Mouse (Mus musculus): ENCODE results near the gene Pawr. TPM values are rescaled to one million over a fixed set of nuclear protein-coding genes. Genes with fewer than 3 reads are reported as not detected.
"Not testable (repeated sequence)": the region's sequence is repeated elsewhere in the genome, so short reads cannot be mapped to it uniquely, and the experiment has no call there.

Gene Pawr
- polyA plus RNA-seq, 1 experiment from 2014 or later, result 10.5 TPM

- H3K36me3 ChIP-seq, result 0 out of 2 replicates have a peak, but pooled peaks cover 13% of the 10 kb centered on the region
- H3K27me3 ChIP-seq (ENCODE audit: insufficient read depth, poor library complexity, severe bottlenecking), result no peaks in the 10 kb centered on the region
- no peaks in the 10 kb centered on the region for H3K4me1 ChIP-seq (replicated peaks)
- H3K27ac ChIP-seq, result no peak overlapping the region
- no peaks in the 10 kb centered on the region for H3K9me3 ChIP-seq
- H3K4me3 ChIP-seq, result no peak overlapping the region
- 90% methylated on average over 12 of the region's 12 CpGs for WGBS
- DNase-seq (ENCODE audit: low spot score), result no peak
Measured at GRCm38 (mm10) chr10:108406798-108407754, 75.2 kb downstream of the Pawr start.

GRCm38 (mm10) chr10:108408025-108408424, 76.1 kb downstream of the Pawr start:
- Histone ChIP-seq H3K36me3 (0 out of 2 replicates have a peak, but pooled peaks cover 17% of the 10 kb centered on the region), H3K4me1 (replicated peaks) (no peaks in the 10 kb centered on the region), H3K9me3 (no peaks in the 10 kb centered on the region), H3K27ac (no peak overlapping the region), H3K4me3 (no peak overlapping the region), H3K27me3 (ENCODE audit: insufficient read depth, poor library complexity, severe bottlenecking) (no peaks in the 10 kb centered on the region)
- 87% methylated on average over 5 of the region's 5 CpGs for WGBS
- DNase-seq (ENCODE audit: low spot score), result no peak

- 85% methylated on average over 6 of the region's 6 CpGs for WGBS
- H3K27ac ChIP-seq, result no peak overlapping the region
- no peak for DNase-seq (ENCODE audit: low spot score)
- H3K9me3 ChIP-seq, result no peaks in the 10 kb centered on the region
- no peak overlapping the region for H3K4me3 ChIP-seq
- H3K4me1 ChIP-seq (replicated peaks), result no peaks in the 10 kb centered on the region
- H3K36me3 ChIP-seq, result 0 out of 2 replicates have a peak, but pooled peaks cover 17% of the 10 kb centered on the region
- no peaks in the 10 kb centered on the region for H3K27me3 ChIP-seq (ENCODE audit: insufficient read depth, poor library complexity, severe bottlenecking)
Measured at GRCm38 (mm10) chr10:108408437-108408836, 76.5 kb downstream of the Pawr start.

- Histone ChIP-seq H3K27ac (no peak overlapping the region), H3K4me3 (no peak overlapping the region), H3K36me3 (0 out of 2 replicates have a peak, but pooled peaks cover 17% of the 10 kb centered on the region), H3K4me1 (replicated peaks) (no peaks in the 10 kb centered on the region), H3K9me3 (no peaks in the 10 kb centered on the region), H3K27me3 (ENCODE audit: insufficient read depth, poor library complexity, severe bottlenecking) (no peaks in the 10 kb centered on the region)
- no peak for DNase-seq (ENCODE audit: low spot score)
- 84% methylated on average over 6 of the region's 6 CpGs for WGBS
Measured at GRCm38 (mm10) chr10:108408986-108409385, 77.1 kb downstream of the Pawr start.

- Histone ChIP-seq H3K4me1 (replicated peaks) (no peaks in the 10 kb centered on the region), H3K36me3 (0 out of 2 replicates have a peak, but pooled peaks cover 17% of the 10 kb centered on the region), H3K9me3 (no peaks in the 10 kb centered on the region), H3K4me3 (no peak overlapping the region), H3K27ac (no peak overlapping the region), H3K27me3 (ENCODE audit: insufficient read depth, poor library complexity, severe bottlenecking) (no peaks in the 10 kb centered on the region)
- DNase-seq (ENCODE audit: low spot score), result no peak
- 91% methylated on average over 6 of the region's 6 CpGs for WGBS
Measured at GRCm38 (mm10) chr10:108409529-108409928, 77.6 kb downstream of the Pawr start.

GRCm38 (mm10) chr10:108414936-108415635, 83.2 kb downstream of the Pawr start:
- 91% methylated on average over 14 of the region's 14 CpGs for WGBS
- Histone ChIP-seq H3K4me3 (no peak overlapping the region), H3K27me3 (ENCODE audit: insufficient read depth, poor library complexity, severe bottlenecking) (no peaks in the 10 kb centered on the region), H3K9me3 (no peaks in the 10 kb centered on the region), H3K36me3 (peaks cover 25% of the 10 kb centered on the region), H3K27ac (no peak overlapping the region), H3K4me1 (replicated peaks) (no peaks in the 10 kb centered on the region)
- DNase-seq (ENCODE audit: low spot score), result no peak

GRCm38 (mm10) chr10:108417448-108417847, 85.5 kb downstream of the Pawr start:
- Histone ChIP-seq H3K27me3 (ENCODE audit: insufficient read depth, poor library complexity, severe bottlenecking) (no peaks in the 10 kb centered on the region), H3K36me3 (peaks cover 11% of the 10 kb centered on the region), H3K27ac (no peak overlapping the region), H3K9me3 (no peaks in the 10 kb centered on the region), H3K4me3 (no peak overlapping the region), H3K4me1 (replicated peaks) (0 out of 2 replicates have a peak, but pooled peaks cover 4% of the 10 kb centered on the region)
- no peak for DNase-seq (ENCODE audit: low spot score)
- WGBS, result 85% methylated on average over 5 of the region's 5 CpGs

GRCm38 (mm10) chr10:108430553-108430952, 98.6 kb downstream of the Pawr start:
- no peaks in the 10 kb centered on the region for H3K9me3 ChIP-seq
- DNase-seq (ENCODE audit: low spot score), result no peak
- H3K36me3 ChIP-seq, result no peaks in the 10 kb centered on the region
- no peak overlapping the region for H3K4me3 ChIP-seq
- no peak overlapping the region for H3K27ac ChIP-seq
- H3K27me3 ChIP-seq (ENCODE audit: insufficient read depth, poor library complexity, severe bottlenecking), result no peaks in the 10 kb centered on the region
- peaks cover 31% of the 10 kb centered on the region for H3K4me1 ChIP-seq (replicated peaks)
- WGBS, result 91% methylated on average over 10 of the region's 10 CpGs

- Histone ChIP-seq H3K27ac (peak overlapping the region; percentile 29; the same call in 1 of the 2 replicates), H3K4me3 (no peak overlapping the region), H3K36me3 (no peaks in the 10 kb centered on the region), H3K4me1 (replicated peaks) (peaks cover 36% of the 10 kb centered on the region), H3K27me3 (ENCODE audit: insufficient read depth, poor library complexity, severe bottlenecking) (no peaks in the 10 kb centered on the region), H3K9me3 (no peaks in the 10 kb centered on the region)
- WGBS, result 14% methylated on average over 10 of the region's 10 CpGs
- DNase-seq (ENCODE audit: low spot score), result no peak
Measured at GRCm38 (mm10) chr10:108432194-108432593, 100.3 kb downstream of the Pawr start.

- H3K27me3 ChIP-seq (ENCODE audit: insufficient read depth, poor library complexity, severe bottlenecking), result no peaks in the 10 kb centered on the region
- no peaks in the 10 kb centered on the region for H3K36me3 ChIP-seq
- no peak overlapping the region for H3K4me3 ChIP-seq
- no peak overlapping the region for H3K27ac ChIP-seq
- H3K4me1 ChIP-seq (replicated peaks), result peaks cover 40% of the 10 kb centered on the region
- 18% methylated on average over 15 of the region's 15 CpGs for WGBS
- peak; percentile 37 for DNase-seq (ENCODE audit: low spot score)
- H3K9me3 ChIP-seq, result no peaks in the 10 kb centered on the region
Measured at GRCm38 (mm10) chr10:108433976-108434375, 102.1 kb downstream of the Pawr start.

- Histone ChIP-seq H3K9me3 (no peaks in the 10 kb centered on the region), H3K36me3 (no peaks in the 10 kb centered on the region), H3K27me3 (ENCODE audit: insufficient read depth, poor library complexity, severe bottlenecking) (no peaks in the 10 kb centered on the region), H3K4me1 (replicated peaks) (peaks cover 40% of the 10 kb centered on the region), H3K4me3 (no peak overlapping the region), H3K27ac (no peak overlapping the region)
- no peak for DNase-seq (ENCODE audit: low spot score)
- WGBS, result 40% methylated on average over 5 of the region's 5 CpGs
Measured at GRCm38 (mm10) chr10:108435616-108436015, 103.7 kb downstream of the Pawr start.

- no peak for DNase-seq (ENCODE audit: low spot score)
- H3K27ac ChIP-seq, result no peak overlapping the region
- no peaks in the 10 kb centered on the region for H3K36me3 ChIP-seq
- H3K4me1 ChIP-seq (replicated peaks), result peaks cover 39% of the 10 kb centered on the region
- 40% methylated on average over 8 of the region's 8 CpGs for WGBS
- no peak overlapping the region for H3K4me3 ChIP-seq
- H3K27me3 ChIP-seq (ENCODE audit: insufficient read depth, poor library complexity, severe bottlenecking), result no peaks in the 10 kb centered on the region
- no peaks in the 10 kb centered on the region for H3K9me3 ChIP-seq
Measured at GRCm38 (mm10) chr10:108436365-108436764, 104.4 kb downstream of the Pawr start.

GRCm38 (mm10) chr10:108440251-108440650, 108.3 kb downstream of the Pawr start:
- not testable (repeated sequence) for H3K27me3 ChIP-seq (ENCODE audit: insufficient read depth, poor library complexity, severe bottlenecking); DNase-seq (ENCODE audit: low spot score)
- 95% methylated on average over 5 of the region's 5 CpGs for WGBS

More at GRCm38 (mm10) chr10:108440251-108440650, 108.3 kb downstream of the Pawr start:
- H3K9me3 ChIP-seq, H3K36me3 ChIP-seq, H3K27ac ChIP-seq, H3K4me3 ChIP-seq: not testable (repeated sequence)
- peaks cover 21% of the 10 kb centered on the region for H3K4me1 ChIP-seq (replicated peaks)
